Mouse (Mus musculus) ES-Bruce4 (cell line): ENCODE data around the gene Gps2. TPM values are rescaled to one million over a fixed set of nuclear protein-coding genes. Genes with fewer than 3 reads are reported as not detected.
"Not testable (repeated sequence)": the region's sequence is repeated elsewhere in the genome, so short reads cannot be mapped to it uniquely, and the experiment has no call there.

Source experiments
- H3K27ac ChIP-seq: 2 replicates; pipeline ENCODE4 v1.5.1; 2012; ENCODE audit warnings: low read length, inconsistent platforms; ENCODE audit not compliant: insufficient read depth
- H3K27me3 ChIP-seq: 2 replicates; pipeline ENCODE4 v1.6.1; 2012; ENCODE audit warnings: mild to moderate bottlenecking, low read length, inconsistent platforms; ENCODE audit not compliant: control insufficient read depth, poor library complexity, insufficient read depth, severe bottlenecking
- H3K36me3 ChIP-seq: 2 replicates; pipeline ENCODE4 v1.6.1; 2012; ENCODE audit warnings: inconsistent platforms, mild to moderate bottlenecking, low read length, moderate library complexity; ENCODE audit not compliant: control insufficient read depth, poor library complexity, insufficient read depth, severe bottlenecking
- H3K4me1 ChIP-seq: one replicate; pipeline ENCODE4 v1.8.1; 2011; ENCODE audit warnings: low read length; ENCODE audit not compliant: control insufficient read depth, insufficient read depth
- H3K4me3 ChIP-seq: 2 replicates; pipeline ENCODE4 v1.5.1; 2011; ENCODE audit warnings: low read depth, mild to moderate bottlenecking, low read length
- H3K9ac ChIP-seq: 2 replicates; pipeline ENCODE4 v1.6.1; 2012; ENCODE audit warnings: low read depth, mild to moderate bottlenecking, inconsistent platforms; ENCODE audit not compliant: poor library complexity, severe bottlenecking
- H3K9me3 ChIP-seq: replicated peaks from 2 replicates; pipeline ENCODE4 v1.6.1; 2012; ENCODE audit warnings: mild to moderate bottlenecking, low read length, inconsistent platforms; ENCODE audit not compliant: control insufficient read depth, poor library complexity, insufficient read depth, severe bottlenecking
- CTCF ChIP-seq: IDR thresholded peaks from one replicate; pipeline ENCODE4 v1.8.1; 2011; ENCODE audit warnings: low read depth, low read length
- EP300 ChIP-seq: IDR thresholded peaks from 2 replicates; pipeline ENCODE4 v1.6.1; 2011; ENCODE audit warnings: low read depth, low read length; ENCODE audit not compliant: insufficient read depth
- POLR2A ChIP-seq: IDR thresholded peaks from one replicate; pipeline ENCODE4 v1.8.1; 2011; ENCODE audit warnings: low read length; ENCODE audit not compliant: insufficient read depth
- polyA plus RNA-seq: library from polyadenylated mRNA; stranded (reverse); fragments of >200 nt; gene quantifications from 2 replicates; pipeline ENCODE4 v1.2.4, GENCODE M21; 2011; ENCODE audit warnings: low read depth; ENCODE audit not compliant: missing spikeins, insufficient read depth, insufficient read length

The Gps2 gene
- polyA plus RNA-seq, 1 experiment = 24.4 TPM

GRCm38 (mm10) chr11:69914372-69914764, 680 bp downstream of the Gps2 start:
- TF ChIP-seq POLR2A = no peak
- TF ChIP-seq EP300 = no peak
- TF ChIP-seq CTCF = no peak
- Histone ChIP-seq H3K9me3 (no peaks in the 10 kb centered on the region), H3K27ac (no peak overlapping the region; the same call in 1 of the 2 replicates), H3K9ac (peak overlapping the region; percentile 71), H3K4me3 (peak overlapping the region; percentile 81), H3K27me3 (no peaks in the 10 kb centered on the region), H3K36me3 (peaks cover 40% of the 10 kb centered on the region), H3K4me1 (peaks cover 2% of the 10 kb centered on the region)

GRCm38 (mm10) chr11:69914917-69915430, 1.3 kb downstream of the Gps2 start:
- TF ChIP-seq CTCF = no peak
- no peak for TF ChIP-seq EP300
- no peak for TF ChIP-seq POLR2A
- no peak overlapping the region for H3K4me3 ChIP-seq
- no peak overlapping the region for H3K9ac ChIP-seq
- H3K4me1 ChIP-seq = peaks cover 2% of the 10 kb centered on the region
- no peak overlapping the region for H3K27ac ChIP-seq
- H3K27me3 ChIP-seq = no peaks in the 10 kb centered on the region
- no peaks in the 10 kb centered on the region for H3K9me3 ChIP-seq
- H3K36me3 ChIP-seq = peaks cover 44% of the 10 kb centered on the region

- no peak overlapping the region for H3K9ac ChIP-seq
- H3K4me1 ChIP-seq = peaks cover 2% of the 10 kb centered on the region
Measured at GRCm38 (mm10) chr11:69915667-69916627, 2.3 kb downstream of the Gps2 start.

GRCm38 (mm10) chr11:69916652-69917378, 3.1 kb downstream of the Gps2 start:
- not testable (repeated sequence) for H3K4me1 ChIP-seq, H3K9ac ChIP-seq, H3K27me3 ChIP-seq, H3K27ac ChIP-seq, H3K9me3 ChIP-seq, H3K4me3 ChIP-seq
- H3K36me3 ChIP-seq = peaks cover 39% of the 10 kb centered on the region

More at GRCm38 (mm10) chr11:69915667-69916627, 2.3 kb downstream of the Gps2 start:
- Histone ChIP-seq H3K9me3 (no peaks in the 10 kb centered on the region), H3K36me3 (peaks cover 43% of the 10 kb centered on the region), H3K4me3 (no peak overlapping the region), H3K27me3 (no peaks in the 10 kb centered on the region), H3K27ac (no peak overlapping the region)
- no peak for TF ChIP-seq CTCF
- TF ChIP-seq EP300 = no peak
- no peak for TF ChIP-seq POLR2A

GRCm38 (mm10) chr11:69917379-69917948, 3.8 kb downstream of the Gps2 start:
- no peak overlapping the region for H3K4me3 ChIP-seq
- peaks cover 39% of the 10 kb centered on the region for H3K36me3 ChIP-seq
- H3K9ac ChIP-seq = no peak overlapping the region
- TF ChIP-seq CTCF (no peak), POLR2A (no peak), EP300 (no peak)
- H3K9me3 ChIP-seq = no peaks in the 10 kb centered on the region
- peaks cover 2% of the 10 kb centered on the region for H3K4me1 ChIP-seq
- H3K27ac ChIP-seq = no peak overlapping the region
- H3K27me3 ChIP-seq = no peaks in the 10 kb centered on the region

GRCm38 (mm10) chr11:69918118-69918517, 4.4 kb downstream of the Gps2 start:
- Histone ChIP-seq H3K4me3 (no peak overlapping the region), H3K4me1 (peaks cover 2% of the 10 kb centered on the region), H3K36me3 (peaks cover 39% of the 10 kb centered on the region), H3K27me3 (no peaks in the 10 kb centered on the region), H3K9ac (no peak overlapping the region), H3K9me3 (no peaks in the 10 kb centered on the region), H3K27ac (no peak overlapping the region)
- no peak for TF ChIP-seq EP300
- no peak for TF ChIP-seq CTCF
- TF ChIP-seq POLR2A = no peak
